Mouse (Mus musculus) G1E (cell line): ENCODE data around the gene Smim13.

ENCODE experiments used
- CTCF ChIP-seq: IDR thresholded peaks from 2 replicates; pipeline ENCODE4 v1.5.1; 2012; ENCODE audit warnings: low read depth, low read length, inconsistent platforms, mixed read lengths
- GATA1 ChIP-seq: IDR thresholded peaks from 2 replicates; pipeline ENCODE4 v1.6.1; 2012; ENCODE audit warnings: borderline replicate concordance, low read length, inconsistent platforms, mixed read lengths

DNA sequence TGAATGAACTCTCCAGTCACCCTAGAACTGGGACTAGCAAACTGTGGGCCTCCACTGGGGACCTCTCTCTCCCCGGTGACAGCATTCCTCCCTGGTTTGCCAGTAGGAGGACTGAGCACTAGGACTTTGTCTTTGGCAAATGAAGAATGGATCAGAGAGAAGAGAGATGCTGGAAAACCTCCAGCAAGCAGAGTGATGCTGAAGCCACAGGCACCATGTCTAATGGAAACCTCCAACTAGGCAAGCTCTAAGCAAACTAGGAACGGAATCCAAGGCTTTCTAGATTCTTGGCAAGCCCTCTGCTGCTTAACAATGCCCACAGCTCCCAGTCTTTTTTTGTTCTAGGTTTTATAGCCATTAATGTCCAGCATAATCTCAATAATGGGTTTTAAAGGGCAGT, 48.8 kb upstream of the Smim13 start:
- TF ChIP-seq CTCF (no peak), GATA1 (no peak)
